Mouse (Mus musculus) liver, adult 2 months (tissue): ENCODE results near the gene Irf6. TPM values are rescaled to one million over a fixed set of nuclear protein-coding genes. Genes with fewer than 3 reads are reported as not detected.

ENCODE experiments used
- DNase-seq: peaks from one replicate; pipeline ENCODE4 v3.0.0-alpha.2; 2011; ENCODE audit warnings: low read depth, low spot score; ENCODE audit errors: extremely low read depth
- H3K27ac ChIP-seq: fragments of 200-500 bp; replicated peaks from 2 replicates; pipeline ENCODE4 v1.5.1; 2012; ENCODE audit warnings: low read depth, mild to moderate bottlenecking, control low read depth, inconsistent platforms, low read length; ENCODE audit not compliant: insufficient read depth
- H3K27me3 ChIP-seq: fragments of 200-500 bp; 2 replicates; pipeline ENCODE4 v1.6.1; 2012; ENCODE audit warnings: mild to moderate bottlenecking, moderate library complexity, low read length, inconsistent platforms; ENCODE audit not compliant: control insufficient read depth, insufficient read depth
- H3K36me3 ChIP-seq: fragments of 200-500 bp; 2 replicates; pipeline ENCODE4 v1.6.1; 2012; ENCODE audit warnings: low read length, inconsistent platforms; ENCODE audit not compliant: control insufficient read depth, insufficient read depth
- H3K4me1 ChIP-seq: fragments of 200-500 bp; 2 replicates; pipeline ENCODE4 v1.6.1; 2011; ENCODE audit warnings: low read length; ENCODE audit not compliant: control insufficient read depth, insufficient read depth
- H3K4me3 ChIP-seq: fragments of 200-500 bp; 2 replicates; pipeline ENCODE4 v1.5.1; 2011; ENCODE audit warnings: low read depth, mild to moderate bottlenecking, control low read depth, low read length, moderate library complexity; ENCODE audit not compliant: insufficient read depth
- H3K79me2 ChIP-seq: fragments of 200-500 bp; 2 replicates; pipeline ENCODE4 v1.6.1; 2012; ENCODE audit warnings: inconsistent platforms, mild to moderate bottlenecking, low read length, moderate library complexity; ENCODE audit not compliant: control insufficient read depth, insufficient read depth
- H3K9ac ChIP-seq: fragments of 200-500 bp; 2 replicates; pipeline ENCODE4 v1.6.1; 2012; ENCODE audit warnings: low read depth, mild to moderate bottlenecking, control low read depth, inconsistent platforms, low read length
- CTCF ChIP-seq: fragments of 200-500 bp; IDR thresholded peaks from 2 replicates; pipeline ENCODE4 v1.5.1; 2011; ENCODE audit warnings: low read depth, low read length, control low read depth
- POLR2A ChIP-seq: fragments of 200-500 bp; IDR thresholded peaks from 2 replicates; pipeline ENCODE4 v1.6.1; 2011; ENCODE audit warnings: low read length, control low read depth; ENCODE audit not compliant: insufficient read depth; ENCODE audit errors: extremely low read depth
- WGBS: fragments of 180-500 bp; shearing (Covaris S2); methylation state at CpG from one replicate; pipeline ENCODE4 v1.1.7; 2018; 5-methylcytosine and 5-hydroxymethylcytosine counted together
- polyA plus RNA-seq: library from polyadenylated mRNA; depleted of rRNA; stranded (reverse); fragments of >200 nt; gene quantifications from 2 replicates; pipeline ENCODE4 v1.2.3, GENCODE M21; 2012
- total RNA-seq: library from RNA; depleted of rRNA; stranded (reverse); fragments of >200 nt; gene quantifications from 2 replicates; pipeline ENCODE4 v1.2.3, GENCODE M21; 2014

The Irf6 gene
- total and polyA plus RNA-seq, 2 experiments: 33.4 to 56.0 TPM

- Histone ChIP-seq H3K79me2 (peaks cover 3% of the 10 kb centered on the region; the same call in 1 of the 2 replicates), H3K4me3 (no peak overlapping the region), H3K27ac (no peak overlapping the region), H3K9ac (no peak overlapping the region), H3K36me3 (no peaks in the 10 kb centered on the region), H3K4me1 (peaks cover 3% of the 10 kb centered on the region; the same call in 1 of the 2 replicates), H3K27me3 (no peaks in the 10 kb centered on the region)
- 94% methylated on average over 1 of the region's 1 CpGs for WGBS
- no peak for TF ChIP-seq POLR2A
- no peak for TF ChIP-seq CTCF
- DNase-seq: no peak
Measured at GRCm38 (mm10) chr1:193133726-193134125, 19.2 kb upstream of the Irf6 start.

- no peaks in the 10 kb centered on the region for H3K79me2 ChIP-seq
- H3K36me3 ChIP-seq: no peaks in the 10 kb centered on the region
- WGBS: 42% methylated on average over 7 of the region's 7 CpGs
- TF ChIP-seq CTCF (no peak), POLR2A (no peak)
- no peaks in the 10 kb centered on the region for H3K27me3 ChIP-seq
- no peak overlapping the region for H3K9ac ChIP-seq
- H3K4me3 ChIP-seq: no peak overlapping the region
- H3K4me1 ChIP-seq: no peaks in the 10 kb centered on the region
- no peak for DNase-seq
- H3K27ac ChIP-seq: no peak overlapping the region
Measured at GRCm38 (mm10) chr1:193138087-193138486, 14.8 kb upstream of the Irf6 start.

GRCm38 (mm10) chr1:193138669-193139068, 14.2 kb upstream of the Irf6 start:
- Histone ChIP-seq H3K27ac (no peak overlapping the region), H3K36me3 (no peaks in the 10 kb centered on the region), H3K27me3 (no peaks in the 10 kb centered on the region), H3K79me2 (no peaks in the 10 kb centered on the region), H3K4me3 (no peak overlapping the region), H3K4me1 (no peaks in the 10 kb centered on the region), H3K9ac (no peak overlapping the region)
- WGBS: 45% methylated on average over 3 of the region's 3 CpGs
- DNase-seq: no peak
- TF ChIP-seq CTCF (no peak), POLR2A (no peak)

- Histone ChIP-seq H3K9ac (no peak overlapping the region), H3K36me3 (no peaks in the 10 kb centered on the region), H3K4me1 (no peaks in the 10 kb centered on the region), H3K27me3 (no peaks in the 10 kb centered on the region), H3K79me2 (no peaks in the 10 kb centered on the region), H3K4me3 (no peak overlapping the region), H3K27ac (no peak overlapping the region)
- DNase-seq: no peak
- 83% methylated on average over 7 of the region's 7 CpGs for WGBS
- TF ChIP-seq CTCF: no peak
- no peak for TF ChIP-seq POLR2A
Measured at GRCm38 (mm10) chr1:193141118-193141517, 11.8 kb upstream of the Irf6 start.

- H3K36me3 ChIP-seq: no peaks in the 10 kb centered on the region
- H3K27me3 ChIP-seq: no peaks in the 10 kb centered on the region
- no peak overlapping the region for H3K9ac ChIP-seq
- H3K4me1 ChIP-seq: no peaks in the 10 kb centered on the region
- H3K27ac ChIP-seq: no peak overlapping the region
- no peak for DNase-seq
- no peaks in the 10 kb centered on the region for H3K79me2 ChIP-seq
- WGBS: 90% methylated on average over 8 of the region's 8 CpGs
- no peak for TF ChIP-seq CTCF
- TF ChIP-seq POLR2A: no peak
- no peak overlapping the region for H3K4me3 ChIP-seq
Measured at GRCm38 (mm10) chr1:193142517-193143062, 10.3 kb upstream of the Irf6 start.

GRCm38 (mm10) chr1:193144516-193144915, 8.4 kb upstream of the Irf6 start:
- no peak overlapping the region for H3K4me3 ChIP-seq
- H3K27me3 ChIP-seq: no peaks in the 10 kb centered on the region
- H3K79me2 ChIP-seq: no peaks in the 10 kb centered on the region
- H3K36me3 ChIP-seq: no peaks in the 10 kb centered on the region
- no peak for TF ChIP-seq CTCF
- TF ChIP-seq POLR2A: no peak
- no peak for DNase-seq
- no peak overlapping the region for H3K9ac ChIP-seq
- WGBS: 95% methylated on average over 6 of the region's 6 CpGs
- H3K4me1 ChIP-seq: no peaks in the 10 kb centered on the region
- H3K27ac ChIP-seq: no peak overlapping the region
